Mouse (Mus musculus) layer of hippocampus, adult 2 months (tissue): ENCODE measurements at regions not wholly inside any gene's neighbourhood (a gene's known extent, or its start where the extent isn't known, plus 50 kb on each side); places are given as distances from the start of the nearest gene placed in this dataset.
"Not testable (repeated sequence)": the region's sequence is repeated elsewhere in the genome, so short reads cannot be mapped to it uniquely, and the experiment has no call there.

Experiments
- DNase-seq, 2 experiments: peaks; one replicate each; pipeline ENCODE4 v3.0.0; 2022; ENCODE audit warnings: low spot score in 2 of 2
- H3K27ac ChIP-seq: fragments of 200-600 bp; 2 replicates; pipeline ENCODE4 v1.8.1; 2022
- H3K4me3 ChIP-seq: fragments of 200-600 bp; 2 replicates; pipeline ENCODE4 v1.8.1; 2022; ENCODE audit warnings: mild to moderate bottlenecking
- CTCF ChIP-seq: fragments of 200-600 bp; conservative IDR thresholded peaks from 2 replicates; pipeline ENCODE4 v1.8.1; 2022; ENCODE audit warnings: antibody characterized with exemption, mild to moderate bottlenecking, moderate library complexity

DNA sequence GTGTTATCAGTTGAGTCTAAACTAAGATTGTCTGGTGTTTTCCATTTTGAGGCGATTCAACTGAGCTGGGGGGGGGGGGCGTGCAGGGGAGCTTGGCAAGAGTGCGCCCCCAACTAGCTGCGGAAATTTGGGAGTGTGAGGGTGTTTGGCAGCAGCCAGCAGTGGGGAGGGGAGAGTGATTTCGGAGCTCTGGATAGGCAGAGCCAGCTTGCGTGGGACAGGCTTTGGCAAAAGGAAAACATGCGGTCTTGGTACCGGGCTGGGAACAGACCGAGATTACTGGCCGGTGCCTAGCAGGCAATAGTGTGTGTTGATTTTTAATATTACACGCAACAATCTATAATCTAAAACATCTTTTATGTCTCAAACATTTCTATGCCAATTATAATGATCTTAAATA lies 199.4 kb upstream of the Cdk6 start:
- H3K4me3 ChIP-seq, H3K27ac ChIP-seq: not testable (repeated sequence)
- DNase-seq, result peak; percentile 16 to 34

GRCm38 (mm10) chr5:3146544-3147295 lies 194.6 kb upstream of the Cdk6 start:
- not testable (repeated sequence) for H3K4me3 ChIP-seq, H3K27ac ChIP-seq
- TF ChIP-seq CTCF, result peak; percentile 71
- peak in 1 of 2 experiments; percentile 49 for DNase-seq

GRCm38 (mm10) chr5:3149886-3150285 lies 191.4 kb upstream of the Cdk6 start:
- H3K4me3 ChIP-seq, DNase-seq, H3K27ac ChIP-seq: not testable (repeated sequence)

DNA sequence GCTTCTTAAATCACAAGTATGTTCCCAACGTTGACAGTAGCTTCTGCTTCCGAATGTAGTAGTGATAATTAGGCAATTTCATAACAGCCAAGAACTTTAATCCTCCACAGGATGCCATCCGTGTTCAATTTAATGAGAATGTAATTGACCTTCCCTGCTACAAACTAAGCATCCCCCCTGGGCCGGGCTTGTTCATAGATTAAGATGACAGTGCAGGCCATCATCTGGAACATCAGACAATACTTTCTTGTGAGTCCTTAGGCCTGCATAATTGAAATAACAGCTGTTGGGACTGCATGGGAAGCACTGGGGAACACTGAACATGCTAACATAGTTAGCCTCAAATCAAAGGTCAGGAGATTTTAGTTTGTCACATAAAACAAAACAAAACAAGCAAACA lies 190.5 kb upstream of the Cdk6 start:
- H3K27ac ChIP-seq, DNase-seq, H3K4me3 ChIP-seq: not testable (repeated sequence)

DNA sequence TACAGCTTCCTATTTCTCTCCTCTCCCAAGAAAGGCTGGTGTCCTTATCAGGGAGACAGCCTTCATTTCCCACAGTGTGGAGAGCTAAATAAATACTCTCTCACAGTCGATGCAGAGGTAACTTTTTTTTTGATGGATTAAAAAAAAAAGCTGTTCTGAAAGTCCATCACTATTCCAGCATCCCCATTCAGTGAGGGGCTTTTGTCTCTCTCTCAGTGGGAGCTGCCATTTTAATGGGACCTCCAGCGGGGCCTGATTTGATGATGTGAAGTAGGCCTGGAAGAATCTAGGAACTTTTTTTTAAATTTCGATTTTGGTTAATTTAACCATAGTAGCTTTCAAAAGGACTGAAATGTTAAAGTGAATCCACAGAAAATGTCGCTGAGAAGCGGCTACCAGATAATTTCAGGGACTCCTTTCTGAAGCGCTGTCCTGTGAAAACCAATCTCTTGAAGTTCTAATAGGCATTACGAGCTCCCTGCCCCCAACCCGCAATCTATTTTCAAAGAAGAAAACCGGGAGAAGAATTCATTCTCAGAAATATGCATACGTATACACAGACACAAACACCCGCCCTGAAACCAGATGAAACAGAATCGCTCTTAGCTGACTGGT lies 189.6 kb upstream of the Cdk6 start:
- H3K27ac ChIP-seq, DNase-seq: not testable (repeated sequence)
- H3K4me3 ChIP-seq, result peak overlapping the region; percentile 50

DNA sequence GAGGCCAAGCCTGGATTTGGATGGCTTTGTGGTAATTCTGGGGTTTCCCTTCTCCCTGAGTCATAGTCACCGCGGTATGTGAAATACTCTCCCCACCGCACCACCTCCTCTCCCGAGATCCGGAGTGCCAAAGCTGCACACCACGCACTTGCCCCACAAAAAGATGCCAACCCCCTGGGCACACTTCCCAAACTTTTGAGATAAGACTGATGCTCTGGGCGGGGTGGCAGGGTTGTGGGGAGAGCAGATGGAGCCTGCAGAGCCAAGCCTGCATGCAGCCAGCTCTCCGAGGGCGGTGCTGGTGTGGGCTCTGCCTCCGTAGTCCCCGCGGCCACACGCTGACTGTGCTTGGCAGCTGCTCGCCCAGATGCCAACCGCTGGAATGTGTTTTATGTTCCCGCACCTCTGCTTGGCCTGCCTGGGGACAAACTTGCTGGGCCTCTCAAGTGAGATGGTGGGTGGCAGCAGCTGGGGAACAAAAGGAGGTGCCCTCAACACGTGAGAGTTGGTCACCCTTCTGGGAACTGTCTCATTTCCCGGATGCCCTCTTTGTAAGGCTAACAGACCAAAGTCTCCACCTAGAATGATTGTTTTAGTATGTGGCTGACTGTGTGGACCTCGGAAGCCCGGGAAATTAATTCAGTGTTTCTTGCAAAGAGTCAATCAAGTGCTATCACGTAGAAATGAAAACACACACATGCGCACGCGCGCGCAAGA lies 189.0 kb upstream of the Cdk6 start:
- Histone ChIP-seq H3K27ac (0 out of 2 replicates have a peak overlapping the region, but pooled peaks have one; percentile 10), H3K4me3 (peak overlapping the region; percentile 50)
- peak; percentile 65 to 72 for DNase-seq

DNA sequence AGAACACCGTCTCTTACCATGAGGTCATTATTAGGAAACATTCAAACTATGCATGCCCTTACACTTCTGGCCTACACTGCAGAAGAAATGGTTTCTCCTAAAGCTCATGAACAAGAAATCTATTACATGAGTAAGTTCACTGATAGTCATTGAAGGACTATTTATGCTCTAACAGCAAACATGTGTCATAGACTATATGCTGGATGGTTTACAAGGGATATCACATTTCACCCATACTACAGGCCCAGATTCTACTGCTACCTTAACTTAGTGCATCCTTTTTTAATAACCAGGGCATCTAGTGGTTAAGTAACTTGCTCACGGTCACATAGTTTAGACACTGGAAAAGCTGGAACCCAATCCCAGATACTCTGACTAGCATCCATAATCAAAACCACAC lies 175.8 kb upstream of the Cdk6 start:
- not testable (repeated sequence) for H3K4me3 ChIP-seq, H3K27ac ChIP-seq, DNase-seq

GRCm38 (mm10) chr5:3166496-3166895 lies 174.8 kb upstream of the Cdk6 start:
- H3K27ac ChIP-seq, DNase-seq, H3K4me3 ChIP-seq: not testable (repeated sequence)

DNA sequence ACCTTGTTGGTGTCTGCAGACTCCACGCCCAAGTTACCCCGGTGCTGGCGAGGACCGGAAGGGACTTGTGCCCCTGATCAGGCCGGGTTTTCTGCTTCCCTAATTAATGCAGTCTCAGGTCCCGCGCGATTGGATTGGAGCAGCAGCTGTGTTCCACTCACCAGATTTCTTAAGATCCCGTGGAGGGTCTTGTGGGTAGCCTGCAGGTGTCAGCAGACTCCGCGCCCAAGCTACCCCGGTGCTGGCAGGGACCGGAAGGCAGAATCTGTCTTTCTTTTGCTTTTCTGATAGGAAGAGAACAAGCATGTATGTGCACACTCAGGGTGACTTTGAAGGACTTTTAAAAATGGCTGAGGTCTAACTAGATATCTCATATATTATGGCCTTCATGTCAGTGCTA lies 147.7 kb upstream of the Cdk6 start:
- DNase-seq, H3K4me3 ChIP-seq, H3K27ac ChIP-seq: not testable (repeated sequence)

DNA sequence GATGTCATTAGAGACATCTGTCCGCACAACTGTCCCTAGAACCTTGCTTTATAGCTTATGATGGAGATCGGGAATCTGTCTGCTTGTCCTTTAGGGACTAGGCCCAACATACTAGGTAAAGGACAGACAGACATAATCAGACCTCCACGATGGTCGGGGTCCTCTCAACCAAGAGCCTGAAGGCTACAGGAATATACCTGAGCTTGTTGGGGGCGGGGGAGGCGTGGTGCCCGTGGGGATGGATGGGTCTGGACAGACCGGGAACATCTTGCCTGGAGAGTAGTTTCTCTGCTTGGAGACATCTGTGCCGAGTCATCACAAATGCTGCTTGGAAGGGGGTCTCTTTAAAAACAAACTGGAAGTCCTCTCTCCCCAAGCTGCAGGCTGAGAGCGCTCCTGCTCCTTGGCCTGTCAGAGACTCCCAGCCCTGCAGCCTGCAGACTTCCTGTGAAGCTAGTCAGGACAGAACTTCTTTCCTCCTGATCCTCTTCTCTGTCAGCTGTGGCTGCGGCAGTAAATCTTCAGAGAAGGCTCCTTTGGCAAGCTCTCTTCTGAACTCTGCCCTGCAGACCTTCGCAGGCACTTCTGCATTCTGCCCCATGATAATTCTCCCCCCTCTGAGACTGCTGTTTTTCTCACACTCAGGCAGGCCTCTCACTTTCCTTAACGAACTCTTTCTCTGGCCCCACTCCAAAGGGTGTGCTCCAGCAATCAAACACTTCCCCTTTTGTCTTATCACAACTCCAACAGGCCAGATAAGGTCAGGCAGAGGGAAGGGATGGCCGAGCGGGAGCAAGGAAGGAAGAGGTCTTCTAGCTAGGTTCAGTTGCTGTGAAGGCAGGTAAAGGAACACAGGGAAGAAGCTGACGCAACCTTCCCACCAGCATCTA lies 143.1 kb upstream of the Cdk6 start:
- no peak for DNase-seq
- TF ChIP-seq CTCF, result no peak
- H3K27ac ChIP-seq, result no peak overlapping the region
- H3K4me3 ChIP-seq, result no peak overlapping the region

- DNase-seq, H3K27ac ChIP-seq, H3K4me3 ChIP-seq: not testable (repeated sequence)
These were observed 142.3 kb upstream of the Cdk6 start for GRCm38 (mm10) chr5:3198869-3199550.

DNA sequence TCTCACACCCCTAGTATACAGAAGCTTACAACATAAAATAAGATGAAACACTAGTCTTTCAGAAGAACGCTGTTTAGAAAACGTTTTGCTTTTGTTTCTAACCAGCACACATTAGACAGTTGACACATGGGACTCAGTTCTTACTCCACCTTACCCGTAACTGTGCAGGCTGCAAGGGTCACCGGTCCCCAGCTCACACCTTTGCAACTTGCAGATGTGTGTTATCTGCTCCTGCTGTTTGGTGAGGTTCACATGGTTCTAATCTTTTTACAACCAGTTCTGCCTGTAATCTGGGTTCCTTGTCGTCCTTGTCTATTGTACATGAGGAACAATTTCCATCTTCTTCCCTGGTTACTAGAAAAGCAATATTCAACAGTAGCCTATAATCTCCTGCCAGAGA lies 135.1 kb upstream of the Cdk6 start:
- not testable (repeated sequence) for DNase-seq, H3K4me3 ChIP-seq, H3K27ac ChIP-seq

DNA sequence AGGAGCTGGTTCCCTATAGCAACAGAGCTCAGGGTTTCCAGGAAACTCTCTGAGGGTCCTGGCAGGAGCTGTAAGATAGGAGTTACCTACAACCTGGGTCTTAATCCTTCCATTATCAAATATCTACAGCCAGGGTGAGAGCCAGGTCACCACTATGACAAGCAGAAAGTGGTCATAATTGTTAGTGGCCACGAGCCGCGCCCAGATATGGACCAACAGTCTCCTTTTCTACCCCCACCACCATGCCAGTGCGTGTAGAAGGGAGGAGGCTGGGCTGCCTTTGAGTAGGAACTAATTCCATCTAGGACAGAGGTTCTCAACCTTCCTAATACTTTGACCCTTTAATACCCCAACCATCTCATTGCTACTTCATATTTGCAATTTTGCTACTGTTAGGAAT lies 133.0 kb upstream of the Cdk6 start:
- H3K27ac ChIP-seq, H3K4me3 ChIP-seq, DNase-seq: not testable (repeated sequence)
